Mouse (Mus musculus): ENCODE measurements around the gene Glt1d1.

- TF ChIP-seq POLR2A (IDR thresholded peaks at IDR 0.05; ENCODE audit: borderline replicate concordance, insufficient read depth, low read length) (no peak), CTCF (IDR thresholded peaks at IDR 0.05; ENCODE audit: borderline replicate concordance, insufficient read depth, low read depth, low read length) (no peak)
Observed at GRCm38 (mm10) chr5:127602996-127603395, 29.1 kb upstream of the Glt1d1 start.
